Mouse (Mus musculus) kidney, adult 2 months (tissue): ENCODE data around the gene Hat1.

Experiments
- CTCF ChIP-seq: fragments of 200-500 bp; conservative IDR thresholded peaks from 2 replicates; pipeline ENCODE4 v1.5.1; 2011; ENCODE audit warnings: low read depth, mild to moderate bottlenecking, control low read depth, low read length, moderate library complexity, mixed read lengths; ENCODE audit not compliant: insufficient read depth, insufficient read length
- POLR2A ChIP-seq: fragments of 200-500 bp; IDR thresholded peaks from one replicate; pipeline ENCODE4 v1.6.1; 2011; ENCODE audit warnings: low read depth, low read length, control low read depth

GRCm38 (mm10) chr2:71477787-71478186, 89.0 kb downstream of the Hat1 start:
- TF ChIP-seq CTCF, result 0 out of 2 replicates have a peak, but pooled peaks have one; percentile 16
- no peak for TF ChIP-seq POLR2A
